Mouse (Mus musculus): ENCODE data around the gene Gmds.
A peak's percentile ranks its signal among the peaks of the same experiment; 100 is the strongest.

The Gmds gene

GRCm38 (mm10) chr13:31955171-31955570, 383.4 kb downstream of the Gmds start:
- peak; percentile 67 for DNase-seq (ENCODE audit: low read depth)

- DNase-seq (ENCODE audit: low read depth) = no peak
Observed at GRCm38 (mm10) chr13:31944676-31945210, 393.8 kb downstream of the Gmds start.

GRCm38 (mm10) chr13:31943482-31944275, 394.9 kb downstream of the Gmds start:
- DNase-seq (ENCODE audit: low read depth) = no peak

- no peak for DNase-seq (ENCODE audit: low read depth)
Observed at GRCm38 (mm10) chr13:31929299-31929698, 409.2 kb downstream of the Gmds start.

- no peak for DNase-seq (ENCODE audit: low read depth)
Observed at GRCm38 (mm10) chr13:31926599-31926998, 411.9 kb downstream of the Gmds start.

GRCm38 (mm10) chr13:31924506-31924905, 414.0 kb downstream of the Gmds start:
- DNase-seq (ENCODE audit: low read depth) = no peak

- no peak for DNase-seq (ENCODE audit: low read depth)
Observed at GRCm38 (mm10) chr13:31919716-31920115, 418.8 kb downstream of the Gmds start.

- DNase-seq (ENCODE audit: low read depth) = peak; percentile 25
Observed at GRCm38 (mm10) chr13:31917387-31917786, 421.2 kb downstream of the Gmds start.

- DNase-seq (ENCODE audit: low read depth) = no peak
Observed at GRCm38 (mm10) chr13:31915748-31916147, 422.8 kb downstream of the Gmds start.

- no peak for DNase-seq (ENCODE audit: low read depth)
Observed at GRCm38 (mm10) chr13:31914901-31915587, 423.5 kb downstream of the Gmds start.

- DNase-seq (ENCODE audit: low read depth) = no peak
Observed at GRCm38 (mm10) chr13:31911956-31912355, 426.6 kb downstream of the Gmds start.

GRCm38 (mm10) chr13:31911362-31911761, 427.2 kb downstream of the Gmds start:
- no peak for DNase-seq (ENCODE audit: low read depth)

GRCm38 (mm10) chr13:31909031-31909430, 429.5 kb downstream of the Gmds start:
- DNase-seq (ENCODE audit: low read depth) = no peak

- DNase-seq (ENCODE audit: low read depth) = no peak
Observed at GRCm38 (mm10) chr13:31906514-31906913, 432.0 kb downstream of the Gmds start.

- DNase-seq (ENCODE audit: low read depth) = no peak
Observed at GRCm38 (mm10) chr13:31900191-31900590, 438.3 kb downstream of the Gmds start.

GRCm38 (mm10) chr13:31899392-31899791, 439.1 kb downstream of the Gmds start:
- DNase-seq (ENCODE audit: low read depth) = no peak

- DNase-seq (ENCODE audit: low read depth) = no peak
Observed at GRCm38 (mm10) chr13:31897493-31897892, 441.0 kb downstream of the Gmds start.

- no peak for DNase-seq (ENCODE audit: low read depth)
Observed at GRCm38 (mm10) chr13:31894511-31894910, 444.0 kb downstream of the Gmds start.

GRCm38 (mm10) chr13:31892913-31893514, 445.5 kb downstream of the Gmds start:
- no peak for DNase-seq (ENCODE audit: low read depth)

GRCm38 (mm10) chr13:31888500-31888899, 450.0 kb downstream of the Gmds start:
- DNase-seq (ENCODE audit: low read depth) = no peak

GRCm38 (mm10) chr13:31885769-31886168, 452.8 kb downstream of the Gmds start:
- DNase-seq (ENCODE audit: low read depth) = no peak

GRCm38 (mm10) chr13:31878805-31879477, 459.6 kb downstream of the Gmds start:
- DNase-seq (ENCODE audit: low read depth) = no peak

Measured in fibroblast of lung, adult 2 months (primary cell).